Mouse (Mus musculus): ENCODE data around the gene P3h3.
"Not testable (repeated sequence)": the region's sequence is repeated elsewhere in the genome, so short reads cannot be mapped to it uniquely, and the experiment has no call there.

Gene P3h3

DNA sequence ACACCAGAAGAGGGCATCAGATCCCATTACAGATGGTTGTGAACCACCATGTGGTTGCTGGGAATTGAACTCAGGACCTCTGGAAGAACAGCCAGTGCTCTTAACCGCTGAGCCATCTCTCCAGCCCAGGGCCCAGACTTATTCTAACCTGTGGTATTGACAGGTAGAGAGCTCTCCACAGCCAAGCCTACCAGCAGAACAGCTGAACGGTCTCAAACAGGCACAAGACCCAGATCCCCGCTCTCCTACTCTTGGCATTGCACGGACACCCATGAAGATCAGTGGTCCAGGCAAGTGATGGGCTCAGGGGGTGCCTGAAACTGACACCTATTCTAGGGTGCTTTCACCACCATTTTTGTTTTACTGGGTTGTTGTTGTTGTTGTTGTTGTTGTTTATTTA is 26.4 kb downstream of the P3h3 start:
- not testable (repeated sequence) for DNase-seq (ENCODE audit: low read depth, low spot score)

DNA sequence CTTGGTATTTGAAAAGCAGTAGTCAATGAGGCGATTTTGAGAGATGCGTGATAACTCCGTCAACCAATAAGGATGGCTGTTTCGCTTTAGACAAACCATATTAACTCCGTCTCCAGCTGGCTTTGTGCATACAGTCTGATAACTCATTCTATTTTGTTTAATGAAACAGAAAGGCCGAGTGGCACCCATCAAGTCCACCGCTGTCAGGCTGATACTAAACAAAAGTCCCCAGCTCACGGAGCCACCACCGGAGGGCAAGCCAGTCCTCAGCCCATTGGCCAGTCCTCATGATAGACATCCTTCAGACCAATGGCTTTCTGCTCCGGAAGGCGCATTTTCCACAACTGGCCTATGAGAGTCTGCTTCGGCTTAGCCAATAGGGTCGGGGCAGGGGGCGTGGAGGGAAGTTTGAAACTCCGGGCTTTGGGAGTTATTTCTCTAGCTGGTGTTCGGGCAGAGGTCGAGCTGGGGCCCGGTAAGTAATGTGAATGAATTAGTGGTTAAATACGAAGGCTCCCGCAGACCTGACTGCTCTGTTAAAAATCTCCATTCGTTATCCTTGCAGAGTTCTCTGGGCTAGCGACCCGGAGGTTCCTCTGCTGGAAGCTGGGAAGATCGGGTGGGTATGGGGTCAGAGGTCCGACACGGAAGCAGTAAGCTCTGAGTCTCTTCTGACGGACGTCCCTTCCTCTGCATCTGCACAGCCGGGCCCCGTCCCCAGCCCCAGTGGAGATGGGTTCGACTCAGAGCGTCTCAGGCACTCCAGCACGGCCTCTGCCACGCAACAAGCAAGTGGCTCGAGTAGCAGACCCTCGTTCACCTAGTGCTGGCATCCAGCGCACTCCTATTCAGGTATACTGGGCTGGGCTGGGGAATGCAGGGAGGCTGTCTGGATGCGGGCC is 27.5 kb downstream of the P3h3 start:
- peak; percentile 96 for DNase-seq (ENCODE audit: low read depth, low spot score)

DNA sequence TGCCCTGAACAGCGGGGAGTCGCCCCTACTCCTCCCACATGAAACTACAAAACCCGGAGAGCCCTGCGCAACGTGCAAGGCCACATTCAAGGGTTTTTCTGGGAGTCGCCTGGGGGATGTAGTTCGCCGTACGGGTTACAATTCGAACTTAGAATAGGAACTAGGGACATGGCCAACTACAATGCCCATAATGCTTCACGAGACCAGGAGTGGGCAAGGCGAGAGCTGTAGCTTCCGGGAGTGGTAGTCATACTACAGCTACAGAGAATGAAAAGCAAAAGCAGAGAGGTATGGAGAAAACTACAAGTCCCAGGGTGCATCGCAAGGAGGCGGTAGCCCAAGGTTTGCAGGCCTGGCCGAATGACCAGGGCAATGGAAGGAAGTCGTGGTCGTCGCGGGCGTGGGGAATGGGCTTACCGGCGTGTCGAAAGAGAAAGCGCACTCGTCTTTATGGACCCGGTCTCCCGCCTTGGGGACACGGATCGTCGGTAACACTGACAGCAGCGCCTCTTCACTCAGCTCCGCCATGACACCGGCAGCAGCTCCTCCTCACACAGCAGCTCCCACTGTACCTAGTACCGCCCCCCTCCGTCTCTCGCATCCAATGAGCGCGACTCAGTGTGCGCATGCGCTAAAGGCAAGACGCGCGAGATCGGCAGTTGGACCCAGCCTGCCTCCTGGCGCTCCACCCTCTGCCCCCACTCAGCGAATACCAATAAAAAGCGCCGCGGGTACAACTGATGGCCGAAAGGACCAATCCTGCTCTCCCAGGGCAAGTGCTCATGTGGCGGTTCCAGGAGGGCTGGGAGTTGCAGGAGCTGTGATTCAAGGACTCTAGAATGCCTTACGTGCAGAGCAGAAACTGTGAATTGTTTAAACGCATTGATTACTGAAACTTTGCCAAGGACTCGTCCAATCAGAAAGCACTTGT is 28.4 kb downstream of the P3h3 start, which contains the start of the genes Usp5 and Cdca3:
Gene Usp5, minus strand, starts transcription at position 617 of the 931 bp plus-strand sequence.
Gene Cdca3, plus strand, starts transcription at position 680 of the 931 bp plus-strand sequence.
- peak; percentile 100 for DNase-seq (ENCODE audit: low read depth, low spot score)

DNA sequence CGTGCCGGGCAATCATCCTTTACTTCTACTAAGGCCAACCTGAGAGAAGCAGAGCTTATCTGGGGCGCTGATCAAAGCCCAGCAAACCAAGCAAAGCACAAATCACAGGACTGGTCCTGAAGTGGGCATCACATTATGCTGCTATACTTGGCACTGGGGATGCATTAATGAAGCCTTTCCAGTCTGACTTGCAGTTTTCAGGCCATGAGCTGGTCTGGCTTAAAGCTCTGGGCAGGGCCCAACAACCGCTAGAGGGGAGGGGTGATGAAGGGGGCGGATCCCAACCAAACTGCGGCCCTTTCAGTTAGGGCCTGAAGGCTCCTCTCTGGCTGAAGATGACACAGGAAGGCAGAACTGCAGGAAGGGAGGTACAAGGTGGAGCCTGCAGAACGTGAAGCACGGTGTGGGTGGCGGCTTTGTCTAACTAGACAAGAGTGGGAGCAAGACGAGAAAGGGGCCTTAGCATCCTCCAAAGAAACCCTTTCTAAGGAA is 29.4 kb downstream of the P3h3 start:
- peak; percentile 56 for DNase-seq (ENCODE audit: low read depth, low spot score)

DNA sequence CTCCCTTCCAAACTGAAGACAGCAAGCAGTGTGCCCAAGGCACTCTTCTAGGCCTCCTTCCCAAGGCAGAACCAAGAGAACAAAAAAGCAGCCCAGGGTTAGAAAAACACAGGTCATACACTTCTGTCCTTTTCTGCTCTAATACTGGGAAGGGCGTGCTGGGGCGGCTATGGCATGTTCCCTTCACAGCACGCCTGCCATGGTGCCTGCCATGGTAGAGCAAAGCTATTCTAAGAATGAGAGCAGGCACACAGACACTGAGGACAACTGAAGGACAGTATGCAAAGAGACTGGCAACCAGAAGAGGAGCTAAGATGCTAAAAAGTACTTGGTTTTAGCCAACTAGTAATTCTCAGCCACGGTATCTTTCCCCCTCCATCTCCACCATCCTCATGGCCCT is 35.5 kb downstream of the P3h3 start:
- DNase-seq (ENCODE audit: low read depth, low spot score): no peak

DNA sequence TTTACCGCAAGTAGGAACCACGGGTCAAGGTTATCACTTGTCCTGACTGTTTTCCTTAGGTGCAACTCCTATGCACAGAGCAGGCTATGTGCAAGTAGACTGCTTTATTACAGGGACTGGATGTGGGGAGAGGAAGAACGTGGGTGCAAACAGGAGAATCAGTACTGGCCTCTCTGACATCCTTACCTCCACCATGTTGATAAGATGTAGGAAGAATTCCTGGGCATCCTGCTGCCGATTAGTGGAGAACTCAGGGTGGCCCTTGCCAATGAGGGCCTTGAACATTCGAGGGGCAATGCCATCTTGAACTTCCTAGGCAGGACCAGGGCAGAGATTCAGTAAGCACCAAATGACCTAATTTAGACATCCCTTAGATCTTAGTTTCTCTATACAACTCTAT is 36.7 kb downstream of the P3h3 start:
- DNase-seq (ENCODE audit: low read depth, low spot score): no peak

DNA sequence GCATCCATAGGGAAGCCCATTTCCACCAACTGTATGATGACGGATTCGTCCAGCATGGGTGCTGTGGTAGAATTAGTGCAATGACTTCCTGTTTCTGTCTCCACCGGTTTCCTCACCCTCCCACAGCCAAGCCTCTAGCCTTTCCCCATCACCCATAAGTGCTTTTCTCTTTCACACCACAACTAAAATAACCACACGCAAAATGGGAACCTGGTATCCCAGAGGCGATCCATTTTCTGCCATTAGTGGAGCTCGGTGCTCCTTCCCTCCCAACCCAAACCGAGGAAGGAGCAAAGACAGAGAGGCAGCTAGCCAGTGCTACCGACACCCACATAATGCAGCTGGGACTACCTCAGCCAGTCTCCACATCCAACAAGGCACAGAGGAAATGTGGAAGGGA is 39.6 kb downstream of the P3h3 start:
- DNase-seq (ENCODE audit: low read depth, low spot score): no peak

DNA sequence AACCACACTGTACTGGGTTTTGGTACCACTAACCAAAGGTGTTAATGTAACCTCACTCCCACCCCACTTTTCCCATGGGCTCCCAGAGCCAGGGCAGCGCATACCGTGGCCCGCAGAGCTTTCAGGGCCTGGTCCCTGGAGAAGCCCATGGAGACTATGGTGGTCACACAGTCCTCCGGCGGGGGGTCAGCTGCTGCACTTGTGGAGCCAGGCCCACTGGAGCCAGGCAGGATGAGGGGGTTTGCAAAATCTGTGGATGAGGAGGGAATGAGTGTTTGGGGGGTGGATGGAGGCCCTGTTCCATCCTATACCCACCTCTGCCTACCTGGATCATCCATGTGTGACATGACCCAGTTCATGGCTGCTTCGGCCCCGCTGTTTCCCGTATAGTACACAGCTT is 40.0 kb downstream of the P3h3 start:
- DNase-seq (ENCODE audit: low read depth, low spot score): no peak

DNA sequence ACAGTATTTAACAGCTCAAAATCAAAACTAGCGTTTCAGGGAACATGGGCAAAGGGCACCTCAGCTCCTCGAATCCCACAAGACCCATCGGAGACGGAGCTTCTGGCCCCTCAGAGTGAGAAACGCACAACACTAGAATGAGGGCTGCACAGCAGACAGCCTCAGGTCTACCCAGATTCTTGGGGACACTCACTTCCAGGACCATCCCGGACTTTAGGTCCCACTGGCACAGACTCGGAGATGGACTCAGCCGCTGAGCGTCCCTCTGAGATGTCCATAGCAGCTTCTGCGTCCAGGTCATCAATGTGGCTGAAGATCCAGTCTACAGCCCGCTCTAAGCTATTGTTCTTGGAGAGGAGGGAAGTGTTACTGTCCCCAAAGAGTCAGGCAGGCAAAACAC is 40.4 kb downstream of the P3h3 start:
- DNase-seq (ENCODE audit: low read depth, low spot score): no peak

DNA sequence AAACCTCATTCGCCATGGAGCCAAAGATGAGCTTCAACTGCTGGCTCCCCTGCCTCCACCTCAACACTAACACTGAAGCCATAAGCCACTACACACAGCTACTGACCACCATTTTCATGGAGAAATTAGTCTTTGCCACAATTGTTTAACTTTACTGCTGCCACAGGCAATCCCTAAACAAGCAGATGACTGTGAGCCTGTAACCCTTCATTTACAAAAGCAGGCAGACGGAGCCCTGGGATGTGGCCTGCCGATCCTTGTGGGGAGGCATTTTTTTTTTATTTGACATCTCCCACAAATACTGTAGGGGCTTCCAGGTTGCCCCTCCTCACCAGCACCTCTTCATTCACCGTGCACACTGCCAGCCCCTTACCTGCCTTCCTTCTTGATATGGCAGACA is 40.9 kb downstream of the P3h3 start:
- DNase-seq (ENCODE audit: low read depth, low spot score): no peak

DNA sequence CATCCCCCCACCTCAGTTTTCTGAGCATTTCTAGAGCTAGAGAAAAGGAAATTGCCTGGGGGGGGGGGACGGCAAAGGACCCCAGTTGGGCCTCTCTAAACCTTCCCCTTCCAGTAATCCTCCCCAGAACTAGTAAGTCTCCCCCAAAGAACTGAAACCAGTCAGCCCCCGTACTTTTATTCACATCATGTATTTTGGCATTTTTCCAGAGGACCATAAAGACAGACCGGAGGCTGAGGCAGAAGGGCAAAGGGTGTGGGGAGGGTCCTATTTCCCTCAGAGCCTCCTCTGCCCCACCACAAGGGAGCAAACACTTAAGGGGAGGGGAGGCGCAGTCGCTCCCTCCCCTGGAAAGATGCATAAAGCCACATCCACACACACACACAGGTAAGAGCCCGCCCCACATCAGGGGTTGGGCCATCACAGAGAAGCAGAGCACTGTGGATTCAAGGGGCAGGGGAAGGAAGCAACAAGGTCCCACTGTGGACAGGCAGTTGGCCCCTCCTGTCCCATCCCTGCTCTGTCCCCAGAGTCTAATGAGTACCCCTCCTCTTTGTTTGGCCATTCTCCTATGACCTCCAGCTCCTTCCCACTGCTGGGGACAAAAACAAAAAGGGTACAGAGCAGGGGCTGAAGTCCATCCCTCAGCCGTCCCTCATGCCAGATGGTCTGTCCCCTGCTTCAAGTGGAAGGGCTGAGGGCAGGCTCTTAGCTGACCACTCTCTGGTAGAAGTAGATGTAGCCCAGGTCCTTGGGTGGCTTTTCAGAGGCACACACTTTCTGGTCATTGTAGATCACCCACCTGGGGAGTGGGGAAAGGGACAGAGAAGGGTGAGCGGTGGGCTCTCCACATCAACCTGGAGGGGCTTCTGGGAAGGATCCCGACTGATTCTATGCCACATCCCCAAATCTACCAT is 42.4 kb downstream of the P3h3 start:
- no peak for DNase-seq (ENCODE audit: low read depth, low spot score)

DNA sequence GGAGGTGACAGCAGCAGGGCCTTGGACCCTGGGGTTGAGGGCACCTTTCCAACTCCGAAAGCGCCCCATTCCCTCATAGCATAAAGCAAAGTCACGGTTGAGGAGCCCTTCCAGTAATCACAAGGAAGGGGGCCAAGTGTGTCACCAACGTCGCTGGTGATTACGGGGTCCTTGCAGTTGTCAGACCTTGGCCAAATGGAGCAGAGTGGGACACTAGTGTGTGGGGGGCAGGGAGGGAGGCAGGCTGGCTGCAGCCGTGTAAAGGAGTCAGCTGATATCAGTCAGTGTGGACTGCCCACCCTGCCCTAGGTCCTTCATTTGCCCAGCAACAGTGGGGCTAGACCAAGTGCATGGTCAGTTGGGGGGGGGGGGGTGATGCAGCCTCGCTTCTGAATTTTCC is 43.1 kb downstream of the P3h3 start:
- DNase-seq (ENCODE audit: low read depth, low spot score): no peak

DNA sequence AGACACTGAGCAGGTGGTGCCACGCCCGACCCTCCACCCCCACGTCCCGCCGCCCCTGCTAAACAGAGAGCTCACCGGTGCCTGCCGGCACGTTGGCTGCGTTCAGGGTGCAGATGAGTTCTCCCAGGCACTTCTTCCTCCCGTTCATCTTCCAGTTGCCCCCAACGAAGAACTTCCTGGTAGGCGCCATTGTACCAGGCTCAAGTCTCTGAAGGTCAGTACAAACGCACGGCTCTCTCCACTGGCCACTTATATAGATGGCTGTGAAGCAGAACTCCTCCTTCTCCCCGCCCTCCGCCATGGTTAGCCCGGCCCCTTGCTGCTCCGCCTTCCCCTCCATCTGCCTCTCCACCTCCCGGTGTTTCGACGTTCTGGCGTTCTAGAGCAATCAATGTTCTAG is 43.6 kb downstream of the P3h3 start, which contains the start of gene Tpi1:
Gene Tpi1, minus strand, starts transcription at position 364 of the 400 bp plus-strand sequence.
- DNase-seq (ENCODE audit: low read depth, low spot score): peak; percentile 82

DNA sequence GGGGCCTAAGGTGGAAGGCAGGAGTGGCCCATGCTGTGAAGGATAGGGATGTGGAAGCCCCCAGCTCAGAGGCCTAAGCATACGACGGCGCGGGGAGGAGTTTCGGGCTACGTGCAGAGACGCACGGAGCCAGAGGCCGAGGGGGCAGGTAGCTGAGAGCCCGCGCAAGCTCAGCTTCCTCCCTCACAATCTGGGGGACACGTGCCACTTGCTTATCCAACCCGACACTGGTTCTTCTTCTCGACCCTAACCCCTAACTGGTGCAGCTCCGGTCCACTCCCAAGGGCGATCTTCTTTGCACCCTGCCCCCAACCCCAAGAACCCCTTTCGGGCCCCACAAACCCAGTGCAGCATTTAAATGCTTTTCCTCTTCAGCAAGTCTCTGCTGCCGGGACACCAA is 44.1 kb downstream of the P3h3 start:
- DNase-seq (ENCODE audit: low read depth, low spot score): peak; percentile 74

DNA sequence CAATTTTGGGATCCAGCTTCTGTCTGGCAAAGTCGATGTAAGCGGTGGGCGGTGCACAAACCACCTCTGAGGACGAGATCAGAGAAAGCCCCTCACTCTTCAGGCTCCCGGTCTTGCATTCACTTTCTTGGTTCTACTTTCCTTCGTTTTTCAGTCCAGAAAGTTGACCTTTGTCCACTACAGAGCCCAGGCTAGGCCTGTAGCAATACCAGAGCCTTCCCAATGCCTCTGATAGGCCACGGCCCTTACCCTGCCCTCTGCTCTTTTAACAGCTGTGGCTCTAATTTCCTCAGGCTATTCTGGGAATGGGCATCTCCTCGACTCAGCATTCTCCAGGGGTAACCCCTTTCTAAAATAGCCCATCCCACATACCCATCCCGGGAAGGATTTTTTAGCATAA is 44.7 kb downstream of the P3h3 start:
- DNase-seq (ENCODE audit: low read depth, low spot score): no peak

DNA sequence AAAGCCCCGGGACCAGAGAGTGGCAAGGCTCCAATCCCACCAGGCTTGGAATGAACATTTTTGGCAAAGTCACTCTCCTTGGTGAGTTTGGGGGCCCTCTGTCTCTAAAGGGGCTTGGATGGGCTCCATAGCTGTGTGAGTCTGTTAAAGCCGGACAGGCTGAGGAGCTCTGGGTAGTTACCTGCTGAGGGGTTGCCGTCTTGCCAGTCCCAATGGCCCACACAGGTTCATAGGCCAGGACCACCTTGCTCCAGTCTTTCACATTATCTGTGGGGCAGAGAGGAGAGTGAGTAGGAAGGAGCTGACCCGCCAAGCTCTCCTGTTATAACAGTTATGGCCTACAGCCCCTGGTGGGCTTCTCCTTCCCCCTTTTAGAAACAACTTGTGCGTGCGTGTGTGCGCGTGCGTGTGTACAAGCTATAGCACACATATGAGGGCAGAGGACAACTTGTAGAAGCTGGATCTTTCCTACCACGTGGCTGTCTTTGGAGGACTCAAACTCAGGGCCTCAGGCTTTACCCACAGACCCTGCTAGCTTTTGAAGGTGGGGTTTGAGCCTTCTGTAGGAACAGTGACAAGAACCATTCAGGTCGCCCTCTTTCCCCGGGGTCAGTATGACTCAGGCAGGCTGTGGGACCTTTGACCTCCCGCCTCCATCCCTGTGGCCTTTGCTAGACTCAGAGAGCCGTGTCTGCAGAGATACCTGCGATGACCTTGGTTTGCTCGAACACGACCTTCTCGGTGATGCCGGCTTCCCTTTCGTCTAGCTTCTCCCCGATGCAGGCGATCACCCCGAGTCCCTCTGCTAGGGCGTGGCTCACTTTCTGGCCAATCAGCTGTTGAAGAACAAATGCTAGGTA is 45.6 kb downstream of the P3h3 start:
- DNase-seq (ENCODE audit: low read depth, low spot score): no peak

DNA sequence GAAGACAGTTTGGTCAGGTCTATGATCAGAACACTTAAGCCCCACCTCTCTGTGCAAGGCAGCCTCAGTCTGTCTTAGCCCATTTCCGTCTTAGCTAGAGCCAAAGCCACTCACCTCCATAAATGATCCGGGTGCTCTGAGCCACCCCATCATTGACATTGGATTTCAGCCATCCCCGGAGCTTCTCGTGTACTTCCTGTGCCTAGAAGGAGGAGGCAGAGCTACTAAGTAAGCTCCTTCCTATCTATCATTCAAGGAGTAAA is 46.2 kb downstream of the P3h3 start:
- DNase-seq (ENCODE audit: low read depth, low spot score): no peak

DNA sequence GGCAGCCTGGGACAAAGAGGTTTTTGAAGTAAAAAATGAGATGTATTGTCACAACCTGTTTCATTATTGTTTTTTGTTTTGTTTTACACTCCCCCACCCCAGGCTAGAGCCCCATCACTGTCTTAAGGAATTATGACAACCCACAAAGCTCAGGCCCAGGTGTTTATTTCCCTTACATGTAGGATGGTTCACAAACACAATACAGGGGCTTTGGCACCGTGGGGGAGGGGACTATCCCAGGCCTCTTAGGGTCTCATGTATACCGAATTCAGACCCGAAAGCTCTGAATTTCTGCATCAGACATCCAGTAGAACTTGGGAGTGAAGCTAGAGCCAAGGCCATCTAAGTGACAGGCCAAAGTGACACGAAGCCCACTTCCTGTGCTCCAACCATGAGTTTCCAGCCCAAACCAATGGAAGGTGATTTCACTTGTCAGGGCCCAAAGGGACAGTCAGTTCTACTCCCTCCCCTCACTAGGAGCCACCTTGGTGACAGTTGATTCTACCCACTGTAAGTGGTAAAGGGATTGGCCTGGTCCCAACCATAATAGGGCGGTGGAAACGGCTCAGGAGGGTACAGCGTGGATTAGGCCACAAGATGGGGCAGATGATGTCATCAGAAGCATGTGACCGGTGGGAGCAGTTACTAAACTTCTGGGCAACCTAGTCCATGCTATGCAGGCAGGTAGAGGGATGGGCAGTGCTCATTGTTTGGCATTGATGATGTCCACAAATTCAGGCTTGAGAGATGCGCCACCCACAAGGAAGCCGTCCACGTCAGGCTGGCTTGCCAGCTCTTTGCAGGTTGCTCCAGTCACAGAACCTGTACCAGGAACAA is 46.8 kb downstream of the P3h3 start:
- not testable (repeated sequence) for DNase-seq (ENCODE audit: low read depth, low spot score)

DNA sequence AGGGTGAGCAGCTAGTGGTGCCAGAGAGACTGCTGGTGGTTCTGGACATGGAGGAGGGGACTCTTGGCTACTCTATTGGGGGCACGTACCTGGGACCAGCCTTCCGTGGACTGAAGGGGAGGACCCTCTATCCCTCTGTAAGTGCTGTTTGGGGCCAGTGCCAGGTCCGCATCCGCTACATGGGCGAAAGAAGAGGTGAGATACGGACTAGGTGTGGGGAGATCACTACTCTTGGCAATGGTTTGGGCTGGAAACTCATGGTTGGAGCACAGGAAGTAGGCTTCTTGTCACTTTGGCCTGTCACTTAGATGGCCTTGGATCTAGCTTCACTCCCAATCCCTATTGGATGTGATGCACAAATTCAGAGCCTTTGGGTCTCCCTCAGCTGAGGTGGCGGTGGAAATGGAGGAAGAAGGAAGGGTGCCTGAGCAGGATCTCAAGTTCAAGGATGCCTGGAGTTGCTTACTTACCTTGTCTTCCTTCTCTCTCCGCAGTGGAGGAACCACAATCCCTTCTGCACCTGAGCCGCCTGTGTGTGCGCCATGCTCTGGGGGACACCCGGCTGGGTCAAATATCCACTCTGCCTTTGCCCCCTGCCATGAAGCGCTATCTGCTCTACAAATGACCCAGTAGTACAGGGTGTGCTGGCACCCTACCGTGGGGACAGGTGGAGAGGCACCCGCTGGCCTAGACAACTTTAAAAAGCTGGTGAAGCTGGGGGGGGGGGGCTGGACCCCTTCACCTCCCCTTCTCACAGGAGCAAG is 47.6 kb downstream of the P3h3 start:
- no peak for DNase-seq (ENCODE audit: low read depth, low spot score)

Data from CD4-positive helper T cell, adult 2 months (primary cell).